Mouse (Mus musculus): Measurements from ENCODE around the gene Tjp3. TPM values are rescaled to one million over a fixed set of nuclear protein-coding genes. Genes with fewer than 3 reads are reported as not detected.

The Tjp3 gene
- total RNA-seq, 2 experiments from 2014 or later, result 0.25 to 0.44 TPM

DNA sequence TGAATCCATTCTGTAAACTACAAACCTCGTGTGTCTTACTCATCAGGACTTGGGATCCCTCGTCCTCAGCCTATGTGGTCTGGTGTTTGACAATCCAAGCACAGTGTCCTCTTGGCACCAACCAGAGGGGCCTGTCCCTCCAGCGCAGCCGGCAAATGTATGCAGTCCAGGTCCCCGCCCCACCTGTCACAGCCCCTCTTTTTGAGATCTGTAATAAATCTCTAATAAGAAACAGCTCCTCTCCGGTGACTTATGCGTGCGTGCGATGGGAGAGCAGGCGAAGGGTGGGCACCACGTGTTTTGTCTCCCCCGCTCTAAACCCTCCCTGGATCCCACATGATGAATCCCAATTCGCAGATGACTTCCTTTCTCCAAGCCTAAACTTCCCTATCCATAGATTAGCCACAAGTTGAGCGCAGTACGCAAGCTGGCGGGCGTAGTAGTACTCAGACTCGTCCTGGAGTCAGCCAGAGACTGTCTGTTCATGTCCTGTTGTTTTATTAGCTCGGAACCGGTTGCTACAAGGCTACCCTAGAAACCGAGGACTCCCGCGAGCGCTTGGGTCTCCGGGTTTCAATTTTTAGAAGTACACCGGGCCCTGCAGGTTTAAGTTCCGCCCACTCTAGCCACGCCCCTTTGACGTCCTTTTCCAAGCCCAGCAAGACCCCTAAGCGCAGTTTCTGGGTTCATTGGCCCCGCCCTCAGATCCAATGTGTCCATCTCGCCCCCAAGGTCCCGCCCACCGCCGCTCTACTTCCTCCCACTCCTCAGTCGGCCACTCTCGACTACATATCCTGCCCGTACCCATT, 28.6 kb upstream of the Tjp3 start:
- DNase-seq (ENCODE audit: low spot score in 2 of 2), result peak in 1 of 2 experiments; percentile 95

- DNase-seq (ENCODE audit: low spot score in 2 of 2), result no peak
Measured at GRCm38 (mm10) chr10:81319330-81319699, 27.9 kb upstream of the Tjp3 start.

- DNase-seq (ENCODE audit: low spot score in 2 of 2), result no peak
Measured at GRCm38 (mm10) chr10:81318589-81319329, 27.4 kb upstream of the Tjp3 start.

DNA sequence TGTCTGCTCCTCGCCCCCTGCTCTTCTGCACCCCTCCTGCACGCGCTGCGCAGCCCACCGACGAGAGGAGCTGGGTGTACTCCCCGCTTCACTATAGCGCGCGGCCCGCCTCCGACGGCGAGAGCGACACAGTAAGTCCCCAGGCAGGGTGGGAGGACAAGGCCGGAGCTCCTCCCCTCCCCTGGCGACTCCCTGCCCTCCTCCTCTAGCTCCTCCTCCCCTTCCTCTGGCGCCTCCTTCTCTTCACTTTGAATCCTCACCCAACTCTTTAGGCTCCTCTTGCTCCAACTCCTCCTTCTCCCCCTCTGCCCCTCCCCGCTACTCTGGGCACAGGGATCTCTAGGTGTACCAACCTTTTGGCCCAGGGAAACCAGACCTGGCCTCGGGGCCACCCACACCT, 25.9 kb upstream of the Tjp3 start:
- DNase-seq (ENCODE audit: low spot score in 2 of 2), result no peak

- no peak for DNase-seq (ENCODE audit: low spot score in 2 of 2)
Measured at GRCm38 (mm10) chr10:81316338-81317060, 25.1 kb upstream of the Tjp3 start.

DNA sequence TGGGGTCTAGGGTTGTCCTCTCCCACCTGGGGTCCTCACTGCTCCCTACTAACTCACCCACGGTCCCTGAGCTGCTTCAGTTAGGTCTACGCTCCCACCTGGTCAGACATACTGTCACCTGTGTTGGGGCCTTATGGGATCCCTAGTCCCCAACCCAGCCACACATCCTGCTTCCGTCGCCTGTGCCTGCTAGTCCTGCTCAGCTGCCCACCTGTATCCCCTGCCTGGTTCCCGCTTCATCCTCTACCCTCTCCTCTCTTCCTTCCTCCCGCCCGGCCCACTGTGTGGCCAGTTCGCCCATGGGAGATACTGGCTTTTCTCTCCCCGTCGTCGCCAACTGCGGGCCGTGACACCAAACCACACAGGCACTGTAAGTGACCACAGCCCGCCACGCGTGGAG, 24.2 kb upstream of the Tjp3 start:
- no peak for DNase-seq (ENCODE audit: low spot score in 2 of 2)

DNA sequence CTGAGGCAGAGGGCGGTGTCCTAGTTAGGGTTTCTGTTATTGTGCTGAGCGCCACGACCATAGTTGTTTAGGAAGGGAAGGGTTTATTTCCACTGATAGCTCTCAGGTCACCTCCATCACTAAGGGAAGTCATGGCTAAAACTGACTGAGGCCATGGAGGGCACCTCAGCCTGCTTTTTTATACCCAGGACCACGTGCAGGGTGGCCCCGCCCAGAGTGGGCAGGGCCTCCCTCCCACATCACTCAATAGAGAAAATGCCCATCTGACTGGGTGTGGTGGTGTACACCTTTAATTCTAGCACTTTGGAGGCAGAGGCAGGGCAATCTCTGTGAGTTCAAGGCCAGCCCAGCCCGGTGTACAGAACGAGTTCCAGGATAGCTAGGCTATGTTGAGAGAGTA, 22.8 kb upstream of the Tjp3 start:
- DNase-seq (ENCODE audit: low spot score in 2 of 2), result no peak

DNA sequence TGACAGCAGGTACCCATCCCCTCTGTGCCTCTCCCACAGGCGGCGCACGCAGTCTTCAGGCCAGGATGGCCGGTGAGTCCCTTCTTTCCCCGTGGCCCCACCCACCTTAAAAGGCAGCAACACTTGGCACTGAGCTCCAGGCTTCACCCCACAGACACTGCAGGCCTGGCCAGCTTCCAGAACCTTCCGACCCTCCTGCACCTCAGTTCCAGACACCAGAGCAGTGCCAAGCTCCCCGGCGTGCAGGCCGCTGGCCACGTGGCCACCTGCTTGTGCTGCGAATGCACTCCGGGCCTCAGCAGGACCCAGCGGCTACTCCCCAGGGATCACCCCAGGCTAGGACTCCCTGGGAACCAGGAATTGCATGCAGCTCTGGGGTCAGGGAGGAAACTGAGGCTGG, 22.2 kb upstream of the Tjp3 start:
- no peak for DNase-seq (ENCODE audit: low spot score in 2 of 2)

DNA sequence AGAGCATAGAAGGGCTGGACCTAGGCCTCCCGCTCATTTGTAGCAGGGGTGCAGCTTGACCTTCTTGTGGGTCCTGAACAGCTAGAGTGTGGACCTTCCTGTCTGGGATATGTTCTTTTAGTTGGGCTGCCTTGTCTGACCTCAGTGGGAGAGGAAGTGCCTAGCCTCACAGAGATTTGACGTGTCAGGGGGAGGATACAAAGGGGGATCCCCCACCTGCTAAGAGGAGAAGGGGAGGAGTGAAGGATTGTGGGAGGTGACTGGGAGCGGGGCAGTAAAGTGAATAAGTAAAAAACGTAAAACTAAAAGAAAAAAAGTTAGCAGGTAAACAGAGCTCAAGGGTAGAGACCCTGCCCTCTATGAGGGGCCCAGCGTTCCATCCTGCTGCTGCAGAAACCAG, 18.2 kb upstream of the Tjp3 start:
- no peak for DNase-seq (ENCODE audit: low spot score in 2 of 2)

GRCm38 (mm10) chr10:81306837-81307682, 15.7 kb upstream of the Tjp3 start:
- no peak for DNase-seq (ENCODE audit: low spot score in 2 of 2)

DNA sequence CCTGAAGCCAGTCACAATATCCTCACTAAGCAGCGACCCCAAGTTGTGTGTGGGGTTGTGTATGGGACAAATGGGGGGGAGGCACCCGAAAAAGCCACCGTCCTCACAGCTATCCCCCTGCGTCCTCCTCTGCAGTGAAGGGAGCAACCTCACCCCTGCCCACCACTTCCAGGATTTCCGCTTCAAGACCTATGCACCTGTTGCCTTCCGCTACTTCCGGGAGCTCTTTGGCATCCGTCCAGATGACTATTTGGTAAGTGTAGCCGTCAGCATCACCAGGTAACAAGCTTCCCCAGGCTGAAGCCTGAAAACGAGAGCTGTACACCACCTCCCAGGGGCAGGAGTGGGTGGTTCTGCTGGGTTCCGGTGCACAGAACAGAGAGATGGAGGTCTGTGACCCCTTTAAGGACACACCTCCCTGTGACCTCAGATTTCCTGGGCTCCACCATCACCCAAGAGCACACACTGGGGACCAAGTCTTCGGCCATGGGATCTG, 14.8 kb upstream of the Tjp3 start:
- DNase-seq (ENCODE audit: low spot score in 2 of 2), result no peak

DNA sequence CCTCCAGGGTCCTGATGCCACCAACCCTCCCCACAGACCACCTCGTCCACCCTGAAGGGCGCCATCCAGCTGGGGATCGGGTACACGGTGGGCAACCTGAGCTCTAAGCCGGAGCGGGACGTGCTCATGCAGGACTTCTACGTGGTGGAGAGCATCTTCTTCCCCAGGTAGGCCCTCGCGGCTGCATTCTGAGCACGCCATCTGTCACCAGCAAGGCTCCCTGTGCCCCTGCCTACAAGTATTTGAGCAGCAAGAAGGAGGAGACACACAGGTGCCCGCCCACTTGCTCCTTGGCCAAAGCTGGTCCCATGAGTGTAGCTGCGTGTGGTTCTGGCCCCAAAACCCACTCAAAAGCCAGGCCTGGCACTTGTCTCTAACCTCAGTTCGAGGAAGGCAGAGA, 14.3 kb upstream of the Tjp3 start:
- no peak for DNase-seq (ENCODE audit: low spot score in 2 of 2)

DNA sequence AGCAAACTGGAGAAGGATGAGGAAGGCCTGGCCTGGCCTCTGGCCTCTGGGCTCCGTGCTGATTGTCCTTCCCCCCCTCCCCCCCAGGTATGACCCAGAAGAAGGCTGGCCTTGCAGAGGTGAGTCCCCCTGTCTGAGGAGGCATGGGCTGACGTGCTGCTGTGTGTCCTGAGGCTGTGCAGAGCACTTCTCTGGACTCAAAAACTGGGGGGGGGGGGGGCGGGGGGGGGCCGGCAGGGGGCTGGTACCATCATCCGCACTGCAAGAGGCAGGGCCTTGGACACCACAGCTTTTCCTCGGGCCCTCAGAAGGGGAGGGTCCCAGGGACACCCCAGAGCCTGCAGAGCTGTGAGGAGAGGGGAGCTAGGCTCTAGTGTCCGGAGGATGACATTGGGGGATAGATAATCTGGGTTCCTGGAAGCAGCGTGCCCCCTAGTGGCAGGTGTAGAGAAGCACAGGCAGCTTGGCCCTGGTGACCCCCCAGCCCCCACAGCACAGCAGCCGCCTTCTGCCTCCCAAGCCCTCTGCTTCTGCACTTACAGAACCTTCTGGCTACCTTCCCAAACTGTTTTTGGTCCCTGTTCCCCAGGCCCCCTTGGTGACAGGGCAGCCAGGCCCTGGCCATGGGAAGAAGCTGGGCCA, 13.3 kb upstream of the Tjp3 start:
- DNase-seq (ENCODE audit: low spot score in 2 of 2), result no peak

DNA sequence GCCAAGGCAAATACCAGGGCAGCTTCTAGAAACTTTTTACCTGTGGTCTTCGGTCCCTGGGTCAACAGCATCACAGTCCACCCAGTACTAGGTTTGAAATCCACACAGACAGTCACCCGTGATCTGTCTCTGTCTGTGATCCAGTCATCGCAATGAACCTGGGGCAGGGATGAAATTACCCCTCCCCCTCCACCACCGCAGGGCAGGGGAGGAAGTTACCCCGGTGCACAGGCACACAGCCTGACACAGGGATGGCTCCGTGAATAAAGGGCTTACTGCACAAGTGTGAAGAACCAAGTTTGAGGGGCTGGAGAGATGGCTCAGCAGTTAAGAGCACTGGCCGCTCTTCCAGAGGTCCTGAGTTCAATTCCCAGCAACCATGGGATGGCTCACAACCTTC, 12.4 kb upstream of the Tjp3 start:
- no peak for DNase-seq (ENCODE audit: low spot score in 2 of 2)

DNA sequence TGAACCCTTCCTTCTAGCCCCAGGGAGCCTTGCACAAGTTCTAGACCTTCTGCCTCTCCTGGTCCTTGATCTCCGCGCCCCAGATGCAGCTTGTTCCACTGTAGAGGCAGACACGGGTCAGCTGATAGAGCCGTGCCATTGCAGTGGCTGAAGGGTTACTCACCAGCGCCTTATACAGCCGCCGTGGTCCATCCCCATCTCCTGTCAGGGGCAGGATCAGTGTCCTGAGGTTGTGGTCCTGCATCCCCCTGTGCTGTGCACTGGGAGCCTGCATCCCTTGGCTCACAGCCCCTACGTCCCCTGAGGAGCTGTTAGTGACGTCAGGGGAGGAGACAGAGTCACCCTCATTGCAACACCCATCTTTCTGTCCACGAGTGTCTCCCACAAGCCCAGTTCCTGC, 11.9 kb upstream of the Tjp3 start:
- no peak for DNase-seq (ENCODE audit: low spot score in 2 of 2)

DNA sequence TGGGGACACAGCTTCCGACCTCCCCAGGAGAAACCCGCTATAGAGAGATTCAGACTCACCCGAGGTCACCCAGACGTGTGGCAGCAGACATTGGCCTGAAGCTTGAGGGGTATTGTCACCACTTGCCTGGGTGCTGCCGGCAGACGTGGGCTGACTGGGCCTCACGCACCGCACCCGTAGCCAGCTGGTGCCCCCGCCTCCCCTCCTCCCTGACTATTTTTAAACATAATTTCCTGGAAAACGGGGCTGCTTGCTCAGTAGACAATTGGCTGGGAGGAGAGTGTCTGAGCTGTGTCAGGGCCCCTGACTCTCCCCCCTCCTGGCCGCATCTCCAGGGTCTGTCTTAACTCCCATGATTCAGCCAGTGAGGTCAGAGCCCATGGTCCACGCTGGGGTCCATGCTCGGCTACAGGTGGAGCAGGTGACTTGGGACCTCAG, 11.4 kb upstream of the Tjp3 start:
- DNase-seq (ENCODE audit: low spot score in 2 of 2), result no peak

- no peak for DNase-seq (ENCODE audit: low spot score in 2 of 2)
Measured at GRCm38 (mm10) chr10:81302288-81302687, 10.9 kb upstream of the Tjp3 start.

DNA sequence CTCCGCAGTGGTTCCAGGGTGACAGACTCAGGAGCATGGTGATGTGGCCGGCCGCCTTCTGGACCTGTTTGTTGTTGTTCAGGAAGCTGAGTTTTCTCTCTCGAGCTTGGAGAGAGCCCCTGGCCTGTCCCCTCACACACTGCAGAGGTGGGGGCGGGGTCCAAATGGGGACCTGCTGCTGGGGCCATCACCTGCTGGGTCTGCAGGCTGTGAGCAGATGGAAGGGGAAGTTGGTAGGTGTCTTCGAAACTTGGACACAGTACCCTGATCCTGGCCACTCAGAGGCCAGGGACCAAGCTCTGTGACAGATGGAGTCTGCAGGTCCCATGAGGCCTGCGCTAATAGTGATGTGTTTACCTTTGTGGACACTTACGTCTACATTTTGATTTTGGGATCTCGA, 9.9 kb upstream of the Tjp3 start:
- no peak for DNase-seq (ENCODE audit: low spot score in 2 of 2)

DNA sequence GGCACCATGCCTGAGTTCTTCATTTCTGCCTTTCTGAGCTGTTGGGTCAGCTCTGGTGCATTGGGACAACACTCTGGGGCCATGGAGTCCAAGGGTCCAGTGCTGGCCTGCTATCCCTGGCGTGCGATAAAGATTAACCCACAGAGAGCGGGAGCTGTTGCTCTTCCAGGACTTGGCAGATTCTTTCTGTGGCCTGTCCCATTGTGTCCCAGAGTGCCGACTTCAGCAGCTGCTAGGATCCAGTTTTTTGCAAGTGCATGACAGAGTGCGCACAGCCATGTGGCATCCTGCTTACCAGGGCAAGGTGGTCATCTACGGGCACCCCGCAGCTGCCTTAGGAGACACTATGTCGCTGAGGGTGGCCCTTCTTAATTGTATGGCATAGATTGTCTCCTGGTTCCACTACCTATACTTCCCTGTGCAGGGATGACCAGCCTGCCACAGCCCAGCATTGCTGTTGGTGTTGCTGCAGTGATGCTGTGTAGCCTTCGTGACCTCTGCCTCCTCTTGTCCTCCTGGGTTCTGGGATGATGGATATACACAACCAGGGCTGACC, 9.0 kb upstream of the Tjp3 start:
- no peak for DNase-seq (ENCODE audit: low spot score in 2 of 2)
